Mouse (Mus musculus): Measurements from ENCODE around the gene Olfr1325.
"Not testable (repeated sequence)": the region's sequence is repeated elsewhere in the genome, so short reads cannot be mapped to it uniquely, and the experiment has no call there.

Gene Olfr1325

GRCm38 (mm10) chrX:74592379-74592778 lies at the start of gene Olfr1325:
Gene Olfr1325, plus strand, starts transcription at chrX:74592679.
- DNase-seq (ENCODE audit: low spot score in 2 of 2): no peak

- DNase-seq (ENCODE audit: low spot score in 2 of 2): no peak
These were observed 17.7 kb upstream of the Olfr1325 start, which contains the start of gene Olfr1326-ps1 for GRCm38 (mm10) chrX:74574788-74575187. Gene Olfr1326-ps1, minus strand, starts transcription at chrX:74574888.

- DNase-seq (ENCODE audit: low spot score in 2 of 2): not testable (repeated sequence)
These were observed 53.2 kb downstream of the Olfr1325 start, which contains the start of gene Gm5640 for GRCm38 (mm10) chrX:74645466-74646323. Gene Gm5640, minus strand, starts transcription at chrX:74645635.

GRCm38 (mm10) chrX:74646393-74646792 lies 53.9 kb downstream of the Olfr1325 start:
- not testable (repeated sequence) for DNase-seq (ENCODE audit: low spot score in 2 of 2)

All from cerebellum, postnatal 4 days (tissue).